Mouse (Mus musculus): Measurements from ENCODE around the gene Mpig6b. TPM values are rescaled to one million over a fixed set of nuclear protein-coding genes. Genes with fewer than 3 reads are reported as not detected.
A peak's percentile ranks its signal among the peaks of the same experiment; 100 is the strongest.
"Not testable (repeated sequence)": the region's sequence is repeated elsewhere in the genome, so short reads cannot be mapped to it uniquely, and the experiment has no call there.

Gene Mpig6b
- total RNA-seq, 2 experiments from 2014 or later = not detected

GRCm38 (mm10) chr17:35046681-35047455 is 19.1 kb downstream of the Mpig6b start, which contains the start of gene Msh5:
Gene Msh5 (minus strand): TSS chr17:35046745.
- DNase-seq (ENCODE audit: low spot score in 2 of 2) = peak; percentile 85 to 90
- intact Hi-C loops (cut with DNase I) = no loop called here

DNA sequence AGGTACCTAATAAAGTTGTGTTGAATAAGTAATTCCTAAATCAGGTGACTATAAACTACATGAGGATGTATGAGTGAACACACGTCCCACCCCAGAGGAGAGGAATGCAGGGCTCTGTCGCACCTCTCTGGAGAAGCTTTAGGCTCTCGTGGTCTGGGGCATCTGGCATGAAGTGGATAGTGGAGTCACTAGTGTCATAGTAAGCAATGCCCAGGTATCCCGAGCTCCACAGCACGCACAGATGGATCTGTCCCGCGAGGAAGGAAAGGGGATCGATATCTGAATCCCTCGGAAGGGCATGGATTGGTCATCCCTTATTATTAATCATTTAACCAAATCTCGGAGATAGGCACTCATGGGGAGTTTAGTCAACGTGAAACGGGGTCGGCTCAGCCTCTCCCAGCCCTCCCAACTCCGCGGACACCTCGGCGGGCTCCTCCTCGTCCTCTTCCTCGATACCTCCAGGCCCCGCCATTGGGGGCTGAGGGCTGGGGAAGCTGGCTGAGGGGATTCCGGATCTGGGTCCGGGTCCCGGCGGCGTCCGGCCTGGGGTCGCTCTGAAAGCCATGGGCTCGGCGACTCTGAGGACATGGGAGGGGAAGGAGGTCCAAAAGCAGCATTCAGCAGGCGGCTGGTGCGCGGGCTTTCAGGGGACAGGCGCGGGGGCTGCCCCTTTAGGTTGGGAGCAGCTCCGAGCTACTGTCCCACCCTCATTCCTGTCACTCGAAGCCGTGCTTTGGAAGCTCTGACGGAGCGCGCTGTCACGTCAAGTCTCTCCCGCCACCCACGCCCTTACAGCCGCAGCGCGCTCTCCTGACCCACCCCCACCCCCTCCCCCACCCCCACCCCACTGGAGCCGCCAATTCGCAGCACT is 19.9 kb downstream of the Mpig6b start:
- DNase-seq (ENCODE audit: low spot score in 2 of 2) = no peak
- intact Hi-C loops (cut with DNase I) = loop anchor here (1.0 kb wide), 1 partner anchor 12 kb away; no protein-coding TSS in a partner anchor

GRCm38 (mm10) chr17:35044904-35045806 is 20.8 kb downstream of the Mpig6b start:
- no peak for DNase-seq (ENCODE audit: low spot score in 2 of 2)
- intact Hi-C loops (cut with DNase I) = loop anchor here (1.0 kb wide), 1 partner anchor 11 kb away; no protein-coding TSS in a partner anchor

- DNase-seq (ENCODE audit: low spot score in 2 of 2) = no peak
- intact Hi-C loops (cut with DNase I) = no loop called here
These were observed 22.2 kb downstream of the Mpig6b start for GRCm38 (mm10) chr17:35043794-35044193.

- intact Hi-C loops (cut with DNase I) = no loop called here
- peak; percentile 35 to 51 for DNase-seq (ENCODE audit: low spot score in 2 of 2)
These were observed 26.7 kb downstream of the Mpig6b start for GRCm38 (mm10) chr17:35039121-35039873.

- no peak for DNase-seq (ENCODE audit: low spot score in 2 of 2)
- intact Hi-C loops (cut with DNase I) = loop anchor here (1.0 kb wide), 1 partner anchor 10 kb away; no protein-coding TSS in a partner anchor
These were observed 31.1 kb downstream of the Mpig6b start for GRCm38 (mm10) chr17:35034896-35035295.

- not testable (repeated sequence) for DNase-seq (ENCODE audit: low spot score in 2 of 2)
- intact Hi-C loops (cut with DNase I) = loop anchor here (1.0 kb wide), 1 partner anchor 12 kb away; no protein-coding TSS in a partner anchor
These were observed 32.3 kb downstream of the Mpig6b start for GRCm38 (mm10) chr17:35033703-35034102.

GRCm38 (mm10) chr17:35032323-35032870 is 33.6 kb downstream of the Mpig6b start:
- intact Hi-C loops (cut with DNase I) = no loop called here
- DNase-seq (ENCODE audit: low spot score in 2 of 2) = no peak

- no peak for DNase-seq (ENCODE audit: low spot score in 2 of 2)
- intact Hi-C loops (cut with DNase I) = no loop called here
These were observed 34.1 kb downstream of the Mpig6b start for GRCm38 (mm10) chr17:35031880-35032279.

DNA sequence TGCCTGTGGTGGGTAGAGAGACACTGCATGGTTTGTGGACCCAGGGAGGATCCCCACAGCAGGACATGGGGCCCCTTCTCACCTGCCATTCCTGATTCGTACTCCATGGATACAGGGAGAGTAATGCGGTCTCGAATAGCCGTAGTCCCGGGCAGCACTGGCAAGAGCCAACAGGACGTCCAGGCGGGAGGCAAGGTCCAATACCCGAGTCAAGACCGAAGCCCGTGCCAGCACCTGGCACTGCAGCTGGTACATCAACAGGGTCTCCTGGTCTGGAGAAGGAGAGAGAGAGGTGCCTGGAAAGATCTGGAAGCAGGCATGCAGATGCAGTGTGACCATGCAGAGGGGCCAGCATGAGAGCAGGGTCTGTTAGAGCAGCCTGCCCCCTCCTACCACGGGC is 34.7 kb downstream of the Mpig6b start:
- DNase-seq (ENCODE audit: low spot score in 2 of 2) = no peak
- intact Hi-C loops (cut with DNase I) = no loop called here

- no peak for DNase-seq (ENCODE audit: low spot score in 2 of 2)
- intact Hi-C loops (cut with DNase I) = no loop called here
These were observed 36.1 kb downstream of the Mpig6b start for GRCm38 (mm10) chr17:35029691-35030532.

GRCm38 (mm10) chr17:35028315-35028714 is 37.7 kb downstream of the Mpig6b start:
- intact Hi-C loops (cut with DNase I) = no loop called here
- DNase-seq (ENCODE audit: low spot score in 2 of 2) = no peak

DNA sequence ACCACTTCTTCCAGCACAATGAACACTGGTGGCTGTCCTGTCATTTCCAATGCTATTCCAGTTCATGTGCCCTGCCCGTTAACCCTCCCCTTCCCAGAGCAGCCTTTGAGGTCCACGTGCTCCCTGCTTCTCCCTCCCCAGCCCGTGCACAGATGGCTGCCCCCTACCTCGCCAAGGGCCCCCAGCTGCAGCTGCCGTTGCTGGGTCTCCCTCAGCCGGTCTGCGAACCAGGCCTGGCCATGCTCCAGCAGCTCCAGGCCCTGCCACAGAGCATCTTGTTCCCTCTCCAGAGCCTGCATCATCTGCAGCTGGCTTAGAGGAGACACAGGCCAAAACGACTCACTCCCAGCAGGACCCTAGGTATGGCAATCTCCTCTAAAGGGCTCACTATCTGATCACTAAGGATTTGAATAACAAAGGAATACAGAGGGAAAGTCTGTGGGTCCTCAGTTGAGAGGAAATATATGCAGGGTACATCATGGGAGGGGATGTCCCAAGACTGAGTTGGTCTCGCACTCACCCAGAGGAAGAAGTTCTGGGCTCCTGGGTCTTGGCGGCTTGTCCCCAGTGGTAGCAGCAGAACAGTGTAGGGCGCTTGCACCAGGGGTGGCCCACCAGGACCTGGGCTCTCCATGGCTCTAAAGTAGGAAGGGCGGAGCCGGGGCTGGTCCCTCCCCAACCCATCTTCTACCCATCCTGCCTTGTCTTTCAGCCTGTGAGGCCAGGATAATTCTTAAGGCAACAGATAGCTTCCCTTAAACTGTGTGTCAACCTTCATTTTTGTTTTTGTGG is 38.5 kb downstream of the Mpig6b start, which contains the start of gene Sapcd1:
Gene Sapcd1 (minus strand): TSS at position 740 of the 792 bp plus-strand sequence.
- intact Hi-C loops (cut with DNase I) = no loop called here
- peak in 1 of 2 experiments; percentile 28 for DNase-seq (ENCODE audit: low spot score in 2 of 2)

- DNase-seq (ENCODE audit: low spot score in 2 of 2) = no peak
- intact Hi-C loops (cut with DNase I) = no loop called here
These were observed 39.8 kb downstream of the Mpig6b start for GRCm38 (mm10) chr17:35026206-35026605.

DNA sequence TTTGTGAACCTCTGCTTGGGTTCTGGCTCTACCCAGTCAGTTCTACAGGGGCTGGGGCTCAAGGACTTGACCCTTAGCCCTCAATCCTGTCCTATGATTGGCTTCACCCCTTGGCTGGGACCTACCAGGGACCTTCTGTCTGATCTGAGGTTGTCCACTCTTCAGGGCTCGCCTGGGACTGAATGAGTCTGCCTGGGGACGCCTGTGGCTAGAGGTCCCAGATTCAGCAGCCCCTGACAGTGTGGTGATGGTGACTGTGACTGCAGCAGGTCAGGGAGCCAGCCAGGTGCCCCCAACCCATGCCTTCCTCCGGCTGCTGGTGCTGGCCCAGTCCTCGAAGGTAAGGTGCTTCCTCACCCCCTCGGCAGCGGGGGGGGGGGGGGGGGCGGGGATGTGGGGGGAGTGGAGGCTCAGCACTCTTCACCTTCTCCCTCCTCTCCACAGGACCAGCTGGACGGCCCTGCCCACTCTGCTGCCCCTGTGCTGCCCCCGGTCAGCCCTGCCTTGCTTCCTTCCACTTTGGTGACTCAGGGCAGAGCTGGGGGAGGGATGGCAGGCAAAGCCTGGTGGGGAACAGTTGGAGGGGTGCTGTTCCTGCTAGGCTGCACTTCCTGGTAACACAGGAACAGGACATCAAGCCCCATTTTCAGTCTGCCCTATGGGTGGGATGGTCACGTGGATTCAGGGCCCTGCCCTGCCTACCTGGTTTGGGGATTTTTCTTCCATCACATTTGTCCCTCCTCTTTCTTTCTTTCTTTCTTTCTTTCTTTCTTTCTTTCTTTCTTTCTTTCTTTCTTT is 41.1 kb downstream of the Mpig6b start:
- intact Hi-C loops (cut with DNase I) = loop anchor here (5.0 kb wide), 1 partner anchor 97 kb away; the partner anchor contains the start of genes Csnk2b and Gpank1
- DNase-seq (ENCODE audit: low spot score in 2 of 2) = no peak

- no peak for DNase-seq (ENCODE audit: low spot score in 2 of 2)
- intact Hi-C loops (cut with DNase I) = loop anchor here (5.0 kb wide), 1 partner anchor 98 kb away; the partner anchor contains the start of genes Csnk2b and Gpank1
These were observed 41.7 kb downstream of the Mpig6b start for GRCm38 (mm10) chr17:35024261-35024660.
